Mouse (Mus musculus) adrenal gland, postnatal 10 days (tissue): ENCODE data around the gene Txnl4b. TPM values are rescaled to one million over a fixed set of nuclear protein-coding genes. Genes with fewer than 3 reads are reported as not detected.
A peak's percentile ranks its signal among the peaks of the same experiment; 100 is the strongest.

Experiments used
- DNase-seq: peaks from one replicate; pipeline ENCODE4 v3.0.0; 2021; ENCODE audit warnings: mixed read lengths
- total RNA-seq, 2 experiments: library from RNA; stranded (reverse); gene quantifications; 2 replicates each; pipeline ENCODE4 v1.2.3; 2021

Gene Txnl4b
- total RNA-seq, 2 experiments from 2014 or later = 10.5 to 11.8 TPM

DNA sequence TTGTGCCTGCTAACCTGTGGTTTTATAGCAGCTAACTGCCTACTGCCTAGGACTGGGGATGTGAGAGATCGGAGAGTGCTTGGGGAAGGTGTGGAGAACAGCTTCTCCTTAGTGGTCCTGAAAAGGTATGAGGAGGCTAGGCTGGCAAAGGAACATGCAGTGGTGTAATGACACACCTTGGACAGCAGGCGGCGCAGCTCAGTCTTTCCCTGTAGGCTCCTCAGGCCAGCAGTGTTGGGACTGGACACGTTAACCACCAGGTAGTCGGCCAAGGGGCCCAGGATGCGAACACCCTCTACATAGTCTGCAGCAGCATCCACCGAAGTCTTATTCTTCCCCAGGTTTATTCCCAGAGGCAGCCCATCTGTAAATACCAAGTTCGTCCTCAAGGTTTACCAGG is 30.2 kb downstream of the Txnl4b start:
- peak; percentile 71 for DNase-seq

DNA sequence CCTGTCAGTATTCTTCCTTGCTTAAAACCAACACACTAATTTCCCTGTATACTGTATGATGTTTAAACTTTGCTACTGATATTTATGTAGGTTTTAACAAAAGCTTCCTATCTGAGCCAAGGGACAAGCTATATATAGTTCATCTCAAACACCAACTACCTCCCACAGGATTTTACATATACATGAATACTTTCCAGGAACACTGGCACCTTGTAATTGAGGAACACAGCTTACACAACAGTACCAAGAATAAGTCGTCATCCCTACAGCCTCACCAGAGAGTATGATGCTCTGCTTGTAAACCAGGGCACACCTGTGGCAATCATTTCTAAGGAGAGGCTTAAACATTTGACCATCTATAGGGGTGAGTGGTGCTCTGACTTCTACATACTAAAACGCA is 41.0 kb downstream of the Txnl4b start:
- DNase-seq = no peak

DNA sequence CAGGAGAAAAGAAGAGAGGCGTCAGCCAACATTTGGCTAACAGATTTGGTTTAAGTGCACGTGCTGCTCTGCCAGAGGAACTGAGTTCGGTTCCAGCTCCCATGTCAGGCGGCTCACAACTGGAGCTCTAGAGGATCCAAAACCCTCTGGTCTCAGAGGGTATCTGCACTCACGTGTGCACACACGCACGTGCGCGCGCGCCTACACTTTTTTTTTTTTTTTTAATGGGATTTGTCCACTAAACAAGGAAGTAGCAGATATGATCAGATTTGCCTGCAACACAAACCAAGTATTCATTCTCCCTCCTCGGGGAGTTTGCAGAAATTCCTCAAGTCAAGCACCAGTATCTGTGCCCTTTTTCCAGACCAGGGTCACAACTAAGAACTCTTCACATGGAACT is 42.0 kb downstream of the Txnl4b start:
- DNase-seq = no peak

DNA sequence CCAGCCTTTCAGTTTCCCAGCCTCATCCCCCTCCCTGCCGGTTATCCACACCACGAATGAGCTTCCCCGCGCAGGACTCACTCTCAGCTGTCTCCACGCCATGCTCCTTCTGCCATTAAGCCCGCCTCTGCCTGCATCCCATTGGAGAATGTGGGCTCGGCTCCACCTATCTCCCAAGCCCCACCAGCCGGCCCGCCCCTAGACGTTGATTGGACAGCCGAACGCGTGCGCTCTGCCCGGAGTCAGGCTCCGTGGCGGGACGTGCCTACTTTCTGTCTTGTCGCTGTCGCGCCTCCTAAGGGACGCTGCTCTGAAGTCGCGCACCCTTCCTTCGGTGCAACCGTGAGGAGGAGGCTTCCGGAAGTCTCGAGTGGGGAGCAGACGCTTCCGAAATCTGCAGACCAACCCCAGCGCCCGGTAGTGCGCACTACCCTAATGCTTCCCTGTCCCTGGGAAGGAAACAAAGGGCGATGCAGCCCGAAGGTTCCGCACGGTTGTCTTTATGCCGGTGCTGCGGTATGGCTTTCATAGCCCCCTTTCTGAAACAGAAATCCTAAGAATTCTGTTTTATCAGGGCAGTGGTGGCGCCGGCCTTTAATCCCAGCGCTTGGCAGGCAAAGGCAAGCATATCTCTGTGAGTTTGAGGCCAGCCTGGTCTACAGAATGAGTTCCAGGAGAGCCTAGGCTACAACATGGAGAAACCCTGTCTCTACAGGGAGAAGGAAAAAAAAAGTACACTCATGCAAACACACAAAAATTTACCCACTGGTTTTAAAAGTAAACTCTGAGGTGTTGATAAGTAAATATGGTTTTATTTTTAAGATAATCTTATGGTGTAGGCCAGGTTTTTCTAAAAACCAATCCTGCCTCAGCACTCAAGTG is 42.8 kb downstream of the Txnl4b start, which contains the start of gene Dhodh:
TSS of gene Dhodh (minus strand) at position 403 of the 882 bp plus-strand sequence.
- DNase-seq = peak; percentile 97

DNA sequence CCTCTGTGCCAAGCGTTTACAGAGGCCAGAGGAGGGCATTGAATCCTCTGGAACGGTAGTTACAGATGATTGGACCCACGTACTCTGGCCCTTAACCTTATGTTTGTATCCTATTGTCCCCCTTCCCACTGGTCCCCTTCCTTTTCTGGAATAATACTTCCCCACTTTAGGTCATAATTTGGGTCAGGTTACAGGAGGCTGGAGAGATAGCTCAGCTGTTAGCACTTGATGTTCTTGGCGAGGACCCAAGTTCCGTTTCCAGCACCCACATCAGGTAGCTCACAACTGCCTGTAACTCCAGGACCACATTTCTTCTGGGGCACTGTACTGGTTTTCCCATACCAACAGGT is 43.4 kb downstream of the Txnl4b start:
- DNase-seq = peak; percentile 26

DNA sequence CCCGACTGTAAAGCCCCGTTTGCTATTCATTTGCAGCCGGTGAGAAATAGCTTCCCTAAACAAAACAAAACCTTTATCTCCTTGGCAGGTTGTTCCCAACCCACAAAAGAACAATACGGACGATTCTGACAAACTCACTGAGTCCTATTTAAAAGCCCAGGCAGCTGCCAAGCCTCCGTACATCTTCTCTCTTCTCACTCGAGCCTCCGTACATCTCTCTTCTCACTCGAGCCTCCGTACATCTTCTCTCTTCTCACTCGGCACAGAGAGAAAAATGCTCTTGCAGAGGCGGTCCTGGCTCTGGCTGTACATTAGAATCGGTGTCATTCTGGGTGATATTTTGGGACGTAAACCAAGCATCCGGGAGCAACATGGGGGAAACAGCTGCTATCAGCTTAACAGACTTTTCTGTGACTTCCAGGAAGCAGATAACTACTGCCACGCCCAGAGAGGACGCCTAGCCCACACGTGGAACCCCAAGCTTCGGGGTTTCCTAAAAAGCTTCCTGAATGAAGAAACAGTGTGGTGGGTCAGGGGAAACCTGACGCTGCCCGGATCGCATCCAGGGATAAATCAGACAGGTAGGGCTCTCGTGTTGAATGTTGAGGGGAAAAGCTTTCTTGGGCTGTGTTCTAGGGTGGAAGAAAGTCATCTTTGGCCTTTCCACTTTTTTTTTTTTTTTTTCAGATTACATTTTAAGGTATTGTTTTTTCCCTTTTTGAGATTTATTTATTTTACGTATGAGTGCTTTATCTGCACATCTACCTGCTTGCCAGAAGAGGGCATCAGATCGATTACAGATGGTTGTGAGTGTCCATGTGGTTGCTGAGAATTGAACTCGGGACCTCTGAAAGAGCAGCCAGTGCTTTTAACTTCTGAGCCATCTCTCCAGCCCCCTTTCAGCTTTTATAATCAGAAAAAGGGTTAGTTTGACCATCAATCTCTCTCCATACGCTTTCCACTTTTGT is 48.8 kb downstream of the Txnl4b start, which contains the start of gene Pkd1l3:
TSS of gene Pkd1l3 (plus strand) at position 275 of the 968 bp plus-strand sequence.
- no peak for DNase-seq

DNA sequence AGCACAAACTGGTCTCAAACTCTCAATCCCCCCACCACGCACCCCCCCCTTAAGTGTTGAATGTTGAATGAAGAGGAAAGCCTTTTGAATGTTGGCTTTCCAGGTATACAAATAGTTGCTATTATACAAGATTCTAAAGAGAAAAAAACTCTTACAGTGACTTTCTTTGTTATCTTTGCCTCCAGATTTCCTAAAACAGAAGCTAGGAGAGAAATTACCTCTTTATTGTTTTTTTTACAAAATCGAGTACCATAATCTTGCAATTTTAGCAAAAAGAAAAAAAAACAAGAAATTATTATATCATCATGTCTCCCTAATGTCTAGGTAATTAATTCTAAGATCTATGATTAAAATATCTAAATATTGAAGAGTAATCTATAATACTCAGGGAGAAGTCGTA is 49.9 kb downstream of the Txnl4b start:
- no peak for DNase-seq

Other genes starting within 250 kb of the Txnl4b start
- not detected for gene Pmfbp1, start 71.9 kb upstream of the Txnl4b start, total RNA-seq
- gene Dhx38, start within 50 bp of the Txnl4b start, total RNA-seq = 10 to 100 TPM; 21.7 to 23.7 TPM
- 100 to 1,000 TPM; 313 to 788 TPM for gene Hp, start 13.3 kb downstream of the Txnl4b start, total RNA-seq
- gene Dhodh, start 42.8 kb downstream of the Txnl4b start, total RNA-seq = 10 to 100 TPM; 24.8 to 28.2 TPM
- gene Pkd1l3, start 48.6 kb downstream of the Txnl4b start, total RNA-seq = under 1 TPM; 0.15 to 0.21 TPM
- gene Ist1, start 127.4 kb downstream of the Txnl4b start, total RNA-seq = 10 to 100 TPM; 71.9 to 78.1 TPM
- 10 to 100 TPM; 12.0 to 14.7 TPM for gene Zfp821, start 139.7 kb downstream of the Txnl4b start, total RNA-seq
- gene Atxn1l, start 171.8 kb downstream of the Txnl4b start, total RNA-seq = 10 to 100 TPM; 43.1 to 44.7 TPM
- 10 to 100 TPM; 72.7 to 76.1 TPM for gene Ap1g1, start 212.7 kb downstream of the Txnl4b start, total RNA-seq